Mouse (Mus musculus): ENCODE results near the gene Ptprt.

GRCm38 (mm10) chr2:162181826-162182225 lies 479.1 kb downstream of the Ptprt start:
- TF ChIP-seq CTCF (IDR thresholded peaks at IDR 0.05; ENCODE audit: low read depth, low read length) (no peak), POLR2A (IDR thresholded peaks at IDR 0.05; ENCODE audit: borderline replicate concordance, low read depth, low read length) (no peak)
